Mouse (Mus musculus) heart, adult 2 months (tissue): ENCODE measurements at regions not wholly inside any gene's neighbourhood (a gene's known extent, or its start where the extent isn't known, plus 50 kb on each side); places are given as distances from the start of the nearest gene placed in this dataset.
"Not testable (repeated sequence)": the region's sequence is repeated elsewhere in the genome, so short reads cannot be mapped to it uniquely, and the experiment has no call there.

Experiments
- DNase-seq, 2 experiments: peaks; one replicate each; pipeline ENCODE4 v3.0.0; 2021
- H3K27ac ChIP-seq: fragments of 200-600 bp; 2 replicates; pipeline ENCODE4 v1.8.1; 2022
- H3K27me3 ChIP-seq: fragments of 200-500 bp; 2 replicates; pipeline ENCODE4 v1.6.1; 2012; ENCODE audit warnings: mild to moderate bottlenecking, low read length, inconsistent platforms, mixed read lengths; ENCODE audit not compliant: control insufficient read depth, insufficient read depth
- H3K36me3 ChIP-seq: fragments of 200-500 bp; 2 replicates; pipeline ENCODE4 v1.6.1; 2012; ENCODE audit warnings: low read length, inconsistent platforms; ENCODE audit not compliant: control insufficient read depth, insufficient read depth
- H3K4me1 ChIP-seq: fragments of 200-500 bp; 2 replicates; pipeline ENCODE4 v1.6.1; 2011; ENCODE audit warnings: low read length; ENCODE audit not compliant: control insufficient read depth, insufficient read depth
- H3K4me3 ChIP-seq: fragments of 200-600 bp; 2 replicates; pipeline ENCODE4 v1.8.1; 2022
- H3K79me2 ChIP-seq: fragments of 200-500 bp; replicated peaks from 2 replicates; pipeline ENCODE4 v1.6.1; 2012; ENCODE audit warnings: mild to moderate bottlenecking, inconsistent platforms, low read length, moderate library complexity, mixed read lengths; ENCODE audit not compliant: control insufficient read depth, insufficient read depth
- H3K9ac ChIP-seq: fragments of 200-500 bp; 2 replicates; pipeline ENCODE4 v1.6.1; 2012; ENCODE audit warnings: low read depth, mild to moderate bottlenecking, control low read depth, inconsistent platforms, low read length, mixed read lengths
- CTCF ChIP-seq: fragments of 200-600 bp; IDR thresholded peaks from 2 replicates; pipeline ENCODE4 v1.8.1; 2022; ENCODE audit warnings: antibody characterized with exemption, mild to moderate bottlenecking, moderate library complexity
- EP300 ChIP-seq: fragments of 200-500 bp; IDR thresholded peaks from 2 replicates; pipeline ENCODE4 v1.6.1; 2011; ENCODE audit warnings: low read depth, low read length, control low read depth; ENCODE audit not compliant: insufficient read depth
- POLR2A ChIP-seq: fragments of 200-500 bp; IDR thresholded peaks from 2 replicates; pipeline ENCODE4 v1.6.1; 2011; ENCODE audit warnings: mild to moderate bottlenecking, low read depth, low read length, control low read depth; ENCODE audit not compliant: insufficient read depth
- WGBS: fragments of 180-500 bp; shearing (Covaris S2); methylation state at CpG from one replicate; pipeline ENCODE4 v1.1.7; 2018; 5-methylcytosine and 5-hydroxymethylcytosine counted together
- intact Hi-C: fragments of 180-260 bp; cut with DNase I; formaldehyde crosslinking; loops from one replicate; pipeline ENCODE4 v1.15.1; 2025

DNA sequence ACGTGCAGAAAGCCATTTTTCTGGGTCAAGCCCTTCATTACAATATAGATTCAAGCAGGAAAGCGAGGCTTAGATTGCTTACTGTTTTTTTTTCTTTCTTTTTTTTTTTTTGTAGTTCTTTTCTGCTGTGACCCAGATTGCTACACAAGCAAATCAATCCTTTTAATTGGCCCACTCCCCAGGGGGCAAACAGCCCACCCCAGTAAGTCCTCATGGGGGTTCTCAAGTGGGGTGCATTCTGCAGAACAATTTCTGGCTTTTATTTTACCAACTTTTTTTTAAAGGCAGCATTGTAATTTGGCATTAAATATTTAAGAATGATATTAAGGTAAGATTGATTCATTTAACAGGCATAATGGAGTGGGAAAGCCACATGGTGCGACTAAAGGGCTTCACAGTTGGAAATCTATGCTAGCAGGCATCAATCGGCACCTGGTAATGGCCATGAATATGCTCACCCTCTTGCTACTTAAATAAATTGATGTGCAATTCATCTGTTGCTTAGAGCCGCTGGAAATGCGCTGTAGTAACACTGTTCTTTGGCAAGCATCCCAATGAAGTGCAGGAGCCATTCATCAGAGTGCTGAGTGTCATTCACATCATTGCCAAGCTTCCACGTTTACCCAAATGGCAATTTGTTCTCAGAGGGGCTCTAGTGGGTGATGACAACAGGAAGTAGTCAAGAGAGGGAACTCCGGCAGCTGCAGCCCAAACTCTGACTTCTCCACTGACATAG, 236.3 kb upstream of the Arhgap42 start:
- H3K9ac ChIP-seq, result no peak overlapping the region
- 29% methylated on average over 8 of the region's 8 CpGs for WGBS
- no peaks in the 10 kb centered on the region for H3K27me3 ChIP-seq
- intact Hi-C loops, result no loop called here
- no peaks in the 10 kb centered on the region for H3K36me3 ChIP-seq
- no peak for TF ChIP-seq POLR2A
- TF ChIP-seq EP300, result no peak
- TF ChIP-seq CTCF, result no peak
- no peak overlapping the region for H3K4me3 ChIP-seq
- H3K27ac ChIP-seq, result no peak overlapping the region
- DNase-seq, result no peak
- no peaks in the 10 kb centered on the region for H3K4me1 ChIP-seq
- H3K79me2 ChIP-seq, result no peaks in the 10 kb centered on the region

DNA sequence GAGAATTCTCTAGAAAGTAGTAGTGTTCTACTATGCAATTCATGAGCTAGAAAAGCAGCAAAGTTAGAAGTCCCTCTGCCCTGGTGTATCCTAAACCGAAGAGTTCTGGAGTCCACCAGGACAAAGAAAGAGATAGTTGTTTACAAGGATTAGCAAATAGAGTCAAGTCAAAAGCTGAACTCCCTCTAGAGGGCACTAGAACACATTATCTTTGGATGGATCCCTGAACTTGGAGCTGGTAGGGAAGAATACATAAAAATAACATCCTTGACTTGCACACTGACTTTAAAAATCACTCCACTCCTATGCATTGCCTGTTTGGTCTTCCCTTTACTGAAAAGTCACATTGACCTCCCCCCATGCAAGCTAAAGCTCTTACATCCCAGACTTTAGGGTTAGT, 205.3 kb upstream of the Arhgap42 start:
- DNase-seq, result no peak
- no peak for TF ChIP-seq POLR2A
- no peak for TF ChIP-seq CTCF
- TF ChIP-seq EP300, result no peak
- no peak overlapping the region for H3K27ac ChIP-seq
- H3K36me3 ChIP-seq, result no peaks in the 10 kb centered on the region
- no peaks in the 10 kb centered on the region for H3K79me2 ChIP-seq
- intact Hi-C loops, result no loop called here
- no peak overlapping the region for H3K9ac ChIP-seq
- H3K4me1 ChIP-seq, result no peaks in the 10 kb centered on the region
- H3K27me3 ChIP-seq, result no peaks in the 10 kb centered on the region
- 93% methylated on average over 1 of the region's 1 CpGs for WGBS
- H3K4me3 ChIP-seq, result no peak overlapping the region

DNA sequence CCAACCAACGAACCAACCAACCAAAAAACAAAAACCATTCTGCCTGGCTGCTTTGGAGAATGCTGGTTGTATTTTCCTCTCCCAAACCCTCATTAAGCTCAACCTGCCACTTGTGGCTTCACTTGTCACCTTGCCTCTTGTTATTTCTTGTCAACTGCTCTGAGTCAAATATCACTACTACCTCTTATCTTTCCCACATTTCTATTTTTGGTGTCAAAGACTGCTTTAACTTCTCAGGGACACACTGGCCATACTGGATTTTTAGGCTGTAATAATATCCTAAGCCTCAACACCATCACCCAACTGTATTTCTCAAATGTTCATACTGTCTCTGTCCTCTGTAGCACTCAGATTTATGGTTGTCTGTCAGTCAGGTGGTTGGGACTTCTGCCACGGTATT, 181.4 kb upstream of the Arhgap42 start:
- H3K9ac ChIP-seq, result no peak overlapping the region
- 38% methylated on average over 2 of the region's 2 CpGs for WGBS
- H3K4me3 ChIP-seq, result no peak overlapping the region
- peak in 1 of 2 experiments; percentile 3 for DNase-seq
- peak overlapping the region; percentile 55 for H3K27ac ChIP-seq
- no peak for TF ChIP-seq EP300
- no peak for TF ChIP-seq POLR2A
- TF ChIP-seq CTCF, result no peak
- H3K27me3 ChIP-seq, result no peaks in the 10 kb centered on the region
- no peaks in the 10 kb centered on the region; the same call in 1 of the 2 replicates for H3K36me3 ChIP-seq
- intact Hi-C loops, result loop anchor here (10.0 kb wide), 1 partner anchor 164 kb away; no protein-coding TSS in a partner anchor
- H3K79me2 ChIP-seq, result no peaks in the 10 kb centered on the region
- no peaks in the 10 kb centered on the region; the same call in 1 of the 2 replicates for H3K4me1 ChIP-seq

GRCm38 (mm10) chr9:9412460-9413181, 173.7 kb upstream of the Arhgap42 start:
- DNase-seq, result peak; percentile 49 to 64
- Histone ChIP-seq H3K4me3 (no peak overlapping the region), H3K79me2 (no peaks in the 10 kb centered on the region), H3K4me1 (no peaks in the 10 kb centered on the region), H3K27ac (peak overlapping the region; percentile 63), H3K27me3 (no peaks in the 10 kb centered on the region), H3K9ac (no peak overlapping the region), H3K36me3 (no peaks in the 10 kb centered on the region)
- TF ChIP-seq EP300, result peak; percentile 88
- peak; percentile 27; the same call in 1 of the 2 replicates for TF ChIP-seq POLR2A
- no peak for TF ChIP-seq CTCF
- 29% methylated on average over 3 of the region's 3 CpGs for WGBS
- intact Hi-C loops, result no loop called here

- H3K4me3 ChIP-seq, H3K36me3 ChIP-seq, intact Hi-C loops, DNase-seq, H3K79me2 ChIP-seq, H3K9ac ChIP-seq, H3K27me3 ChIP-seq, H3K4me1 ChIP-seq, H3K27ac ChIP-seq: not testable (repeated sequence)
- WGBS, result 60% methylated on average over 4 of the region's 4 CpGs
Observed at GRCm38 (mm10) chr9:9394190-9394589, 155.3 kb upstream of the Arhgap42 start.

- no peak overlapping the region for H3K9ac ChIP-seq
- no peak for DNase-seq
- H3K36me3 ChIP-seq, result no peaks in the 10 kb centered on the region
- no peaks in the 10 kb centered on the region for H3K4me1 ChIP-seq
- H3K27ac ChIP-seq, result no peak overlapping the region
- TF ChIP-seq CTCF, result peak; percentile 67
- no peak for TF ChIP-seq POLR2A
- TF ChIP-seq EP300, result no peak
- intact Hi-C loops, result loop anchor here (10.0 kb wide), 1 partner anchor 292 kb away; no protein-coding TSS in a partner anchor
- H3K79me2 ChIP-seq, result no peaks in the 10 kb centered on the region
- WGBS, result 64% methylated on average over 2 of the region's 2 CpGs
- H3K4me3 ChIP-seq, result no peak overlapping the region
- H3K27me3 ChIP-seq, result no peaks in the 10 kb centered on the region
Observed at GRCm38 (mm10) chr9:9376650-9377189, 137.8 kb upstream of the Arhgap42 start.
